Mouse (Mus musculus) forebrain, embryonic 14.5 days (tissue): ENCODE measurements at regions not wholly inside any gene's neighbourhood (a gene's known extent, or its start where the extent isn't known, plus 50 kb on each side); places are given as distances from the start of the nearest gene placed in this dataset.

ENCODE experiments used
- ATAC-seq: fragments of 200-750 bp; cut with Nextera tagmentation; 2 replicates; pipeline ENCODE4 v1.8.0; 2017; ENCODE audit warnings: mild to moderate bottlenecking, moderate library complexity
- DNase-seq: peaks from one replicate; pipeline ENCODE4 v3.0.0-alpha.2; 2015; ENCODE audit warnings: low spot score
- H3K27ac ChIP-seq: fragments of 300-500 bp; sonication (generic); 2 replicates; pipeline ENCODE4 v1.5.1; 2014; ENCODE audit warnings: low read depth, mild to moderate bottlenecking, control low read depth, low read length, moderate library complexity
- H3K27me3 ChIP-seq: fragments of 300-500 bp; sonication (generic); replicated peaks from 2 replicates; pipeline ENCODE4 v1.6.1; 2014; ENCODE audit warnings: low read length, control low read depth, mixed read lengths; ENCODE audit not compliant: control insufficient read depth, insufficient read depth
- H3K36me3 ChIP-seq: fragments of 300-500 bp; sonication (generic); 2 replicates; pipeline ENCODE4 v1.6.1; 2014; ENCODE audit warnings: low read length, control low read depth; ENCODE audit not compliant: control insufficient read depth, insufficient read depth
- H3K4me1 ChIP-seq: fragments of 300-500 bp; sonication (generic); 2 replicates; pipeline ENCODE4 v1.6.1; 2014; ENCODE audit warnings: antibody characterized with exemption, low read length, control low read depth; ENCODE audit not compliant: control insufficient read depth, insufficient read depth
- H3K4me2 ChIP-seq: fragments of 300-500 bp; sonication (generic); 2 replicates; pipeline ENCODE4 v1.6.1; 2014; ENCODE audit warnings: mild to moderate bottlenecking, control low read depth, low read length
- H3K4me3 ChIP-seq: fragments of 300-500 bp; sonication (generic); 2 replicates; pipeline ENCODE4 v1.5.1; 2014; ENCODE audit warnings: low read depth, low read length, control low read depth
- H3K9ac ChIP-seq: fragments of 300-500 bp; sonication (generic); 2 replicates; pipeline ENCODE4 v1.6.1; 2014; ENCODE audit warnings: mild to moderate bottlenecking, low read length, control low read depth, moderate library complexity
- H3K9me3 ChIP-seq: fragments of 300-500 bp; sonication (generic); replicated peaks from 2 replicates; pipeline ENCODE4 v1.6.1; 2016; ENCODE audit warnings: low read length, control low read depth, mixed read lengths; ENCODE audit not compliant: control insufficient read depth
- WGBS: fragments of 180-500 bp; shearing (Covaris S2); extraction: QIAGEN DNeasy Blood & Tissue Kit; methylation state at CpG from one replicate; pipeline ENCODE4 v1.1.7; 2014; 5-methylcytosine and 5-hydroxymethylcytosine counted together

DNA sequence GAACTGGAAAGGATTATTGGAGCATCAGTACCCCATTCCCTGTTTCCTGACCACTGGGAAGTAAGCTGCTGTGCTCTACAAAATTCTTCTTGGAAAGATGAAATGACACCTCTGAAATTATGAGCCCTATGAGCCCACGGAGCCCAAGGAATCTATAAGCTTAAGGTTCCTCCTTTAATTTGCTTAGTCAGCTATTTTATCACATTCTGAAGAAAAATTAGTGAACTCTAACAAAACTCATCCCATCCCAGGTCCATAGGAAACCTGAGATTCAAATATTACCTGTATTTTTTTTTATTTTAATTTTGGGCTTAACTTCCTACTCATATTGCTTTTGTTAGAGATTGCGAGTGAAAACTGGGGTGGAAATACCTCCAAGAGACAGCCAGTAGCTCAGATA lies 194.5 kb upstream of the B3gat1 start:
- no peaks in the 10 kb centered on the region for H3K27me3 ChIP-seq
- H3K4me2 ChIP-seq, result no peak overlapping the region
- no peak overlapping the region for H3K9ac ChIP-seq
- H3K9me3 ChIP-seq, result no peaks in the 10 kb centered on the region
- no peaks in the 10 kb centered on the region for H3K4me1 ChIP-seq
- no peak for DNase-seq
- ATAC-seq, result no peak
- no peak overlapping the region for H3K4me3 ChIP-seq
- no peaks in the 10 kb centered on the region for H3K36me3 ChIP-seq
- no peak overlapping the region for H3K27ac ChIP-seq
- WGBS, result 90% methylated on average over 2 of the region's 2 CpGs

DNA sequence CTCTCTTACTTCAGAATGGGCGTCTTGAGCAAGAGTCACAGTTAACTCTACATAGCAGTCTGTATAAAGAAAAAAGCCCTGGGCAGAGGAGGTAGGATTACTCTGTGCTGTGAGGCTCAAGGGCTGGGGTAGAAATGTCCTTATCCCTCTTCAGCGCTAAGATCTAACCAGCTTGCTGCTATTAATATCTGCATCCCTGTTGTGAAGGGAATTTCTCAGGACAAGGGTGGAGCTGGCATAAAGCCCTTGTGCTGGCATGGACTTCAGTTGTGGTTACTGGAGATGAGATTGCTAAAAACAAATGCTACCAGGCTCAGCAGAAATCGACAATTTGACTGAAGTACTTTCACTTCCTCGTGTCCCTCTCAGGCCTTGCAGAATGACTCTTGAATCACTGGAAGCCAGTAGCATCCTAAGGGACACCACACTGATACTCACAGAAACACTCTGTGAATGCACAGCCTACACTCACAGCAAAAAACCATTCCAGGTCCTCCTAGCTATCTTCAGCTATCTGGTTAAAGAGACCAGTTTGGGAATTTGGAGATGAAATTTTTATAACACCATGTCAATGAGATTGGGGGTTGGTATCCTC lies 185.1 kb upstream of the B3gat1 start:
- WGBS, result 69% methylated on average over 4 of the region's 4 CpGs
- H3K9me3 ChIP-seq, result no peaks in the 10 kb centered on the region
- no peaks in the 10 kb centered on the region for H3K27me3 ChIP-seq
- no peaks in the 10 kb centered on the region for H3K36me3 ChIP-seq
- no peaks in the 10 kb centered on the region for H3K4me1 ChIP-seq
- H3K4me2 ChIP-seq, result no peak overlapping the region
- DNase-seq, result no peak
- H3K9ac ChIP-seq, result no peak overlapping the region
- H3K27ac ChIP-seq, result no peak overlapping the region
- no peak overlapping the region for H3K4me3 ChIP-seq
- no peak for ATAC-seq

DNA sequence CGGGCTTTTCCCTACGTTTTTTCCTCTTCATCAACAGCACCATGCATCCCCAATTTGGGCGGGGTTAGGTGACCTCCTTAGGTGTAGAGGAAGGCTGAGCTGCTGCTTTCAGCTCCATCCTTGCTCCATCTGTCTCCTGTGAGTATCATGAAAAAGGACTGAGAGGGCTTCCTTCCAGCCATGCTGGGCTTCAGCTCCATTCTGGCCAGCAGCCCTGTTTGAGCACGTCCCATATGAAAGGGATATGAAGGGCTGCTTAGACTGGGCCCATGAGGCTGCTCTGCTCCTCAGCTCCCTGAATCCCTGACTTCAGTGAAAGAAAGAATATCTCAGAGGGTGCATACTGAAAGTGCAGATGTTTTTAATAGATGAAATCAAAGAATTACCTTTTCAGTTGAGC lies 184.4 kb upstream of the B3gat1 start:
- Histone ChIP-seq H3K4me3 (no peak overlapping the region), H3K4me1 (no peaks in the 10 kb centered on the region), H3K9ac (no peak overlapping the region), H3K27me3 (no peaks in the 10 kb centered on the region), H3K9me3 (no peaks in the 10 kb centered on the region), H3K4me2 (no peak overlapping the region), H3K36me3 (no peaks in the 10 kb centered on the region), H3K27ac (no peak overlapping the region)
- DNase-seq, result no peak
- 82% methylated on average over 4 of the region's 4 CpGs for WGBS
- ATAC-seq, result no peak

DNA sequence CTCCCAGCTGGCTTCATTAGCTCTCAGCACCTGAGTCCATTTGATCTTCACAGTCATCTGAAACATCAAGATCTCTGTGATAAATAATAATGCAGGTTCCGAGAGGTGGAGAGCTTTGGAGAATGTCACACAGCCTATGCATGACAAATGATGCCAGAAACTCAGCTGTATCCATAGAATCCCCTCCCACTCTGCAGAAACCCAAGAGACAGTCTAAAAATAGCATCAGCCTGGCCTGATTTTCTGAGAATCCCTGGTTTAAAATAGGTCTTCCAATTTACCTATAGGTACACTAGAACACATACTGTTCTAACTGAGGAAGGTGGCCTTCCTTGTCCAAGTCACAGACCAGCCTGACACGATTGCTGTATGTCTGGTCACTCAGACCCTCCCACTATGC lies 184.0 kb upstream of the B3gat1 start:
- Histone ChIP-seq H3K9me3 (no peaks in the 10 kb centered on the region), H3K27ac (no peak overlapping the region), H3K4me3 (no peak overlapping the region), H3K4me2 (no peak overlapping the region), H3K27me3 (no peaks in the 10 kb centered on the region), H3K4me1 (no peaks in the 10 kb centered on the region), H3K36me3 (no peaks in the 10 kb centered on the region), H3K9ac (no peak overlapping the region)
- ATAC-seq (no peak), DNase-seq (no peak)
- WGBS, result 86% methylated on average over 2 of the region's 2 CpGs

DNA sequence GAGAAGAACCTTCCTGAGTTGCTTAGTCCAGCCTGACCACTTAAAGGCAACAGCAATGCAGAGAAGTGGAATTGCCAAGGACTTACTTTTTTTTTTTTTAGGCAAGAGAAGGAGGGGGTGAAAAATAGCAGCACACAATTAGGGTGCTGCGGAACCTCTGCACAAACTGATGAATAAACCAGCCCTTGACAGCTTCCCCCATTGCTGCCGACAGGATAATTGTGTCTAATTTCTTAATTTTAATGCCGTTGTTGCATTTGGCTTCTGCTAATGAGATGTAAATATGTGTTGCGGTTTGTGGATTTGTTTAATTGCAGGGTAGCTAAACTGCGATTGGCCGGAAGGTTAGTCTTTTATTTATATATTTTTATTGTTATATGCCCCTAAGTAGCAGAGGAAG lies 157.5 kb upstream of the B3gat1 start:
- no peaks in the 10 kb centered on the region for H3K27me3 ChIP-seq
- no peak overlapping the region for H3K9ac ChIP-seq
- ATAC-seq, result no peak
- no peaks in the 10 kb centered on the region for H3K4me1 ChIP-seq
- H3K27ac ChIP-seq, result no peak overlapping the region
- H3K9me3 ChIP-seq, result no peaks in the 10 kb centered on the region
- 48% methylated on average over 6 of the region's 6 CpGs for WGBS
- H3K4me3 ChIP-seq, result no peak overlapping the region
- no peak overlapping the region for H3K4me2 ChIP-seq
- peak; percentile 51 for DNase-seq
- H3K36me3 ChIP-seq, result no peaks in the 10 kb centered on the region

DNA sequence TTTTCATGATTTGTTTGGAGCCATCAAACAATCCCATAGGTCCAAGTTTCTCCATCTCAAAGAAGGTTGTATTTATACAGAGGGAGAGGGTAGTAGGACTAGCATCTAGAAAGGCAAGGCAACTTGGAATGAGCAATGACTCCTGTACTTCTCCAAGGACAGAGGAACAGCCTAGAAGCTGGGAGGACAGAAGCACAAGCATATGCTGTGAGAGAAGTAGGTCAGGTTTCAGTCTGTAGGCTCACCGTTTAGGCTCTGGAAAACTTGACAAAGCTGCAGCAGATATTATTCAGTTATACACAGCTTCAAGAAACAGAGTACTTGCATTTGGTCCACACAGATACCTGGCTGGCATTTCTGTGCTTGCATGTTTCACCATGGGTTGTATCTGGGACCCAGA lies 131.5 kb upstream of the B3gat1 start:
- Histone ChIP-seq H3K27ac (no peak overlapping the region), H3K36me3 (no peaks in the 10 kb centered on the region), H3K9ac (no peak overlapping the region), H3K9me3 (no peaks in the 10 kb centered on the region), H3K4me2 (no peak overlapping the region), H3K4me1 (no peaks in the 10 kb centered on the region), H3K27me3 (no peaks in the 10 kb centered on the region), H3K4me3 (no peak overlapping the region)
- DNase-seq, result no peak
- ATAC-seq, result no peak
- WGBS, result 69% methylated on average over 1 of the region's 1 CpGs

DNA sequence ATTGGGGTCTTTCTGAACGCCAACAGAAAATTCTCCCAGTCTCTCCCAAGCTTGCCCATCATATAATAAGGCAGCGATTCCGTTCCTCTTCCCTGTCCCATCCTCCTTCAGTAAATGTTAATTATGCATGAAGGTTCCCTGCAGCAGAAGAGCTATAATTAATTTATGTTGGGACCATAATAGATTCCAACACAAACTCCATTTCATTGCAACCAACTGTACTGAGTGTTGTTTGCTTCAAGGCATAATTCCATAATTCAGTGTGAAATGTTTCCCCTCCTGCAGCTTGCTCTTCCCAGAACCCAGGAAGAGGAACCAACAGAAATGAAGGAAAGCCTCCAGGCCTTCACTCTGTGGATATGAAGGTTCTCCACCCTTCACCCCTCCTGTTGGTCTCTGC lies 129.0 kb upstream of the B3gat1 start:
- H3K27ac ChIP-seq, result no peak overlapping the region
- no peak for DNase-seq
- ATAC-seq, result no peak
- H3K27me3 ChIP-seq, result no peaks in the 10 kb centered on the region
- no peaks in the 10 kb centered on the region for H3K36me3 ChIP-seq
- no peaks in the 10 kb centered on the region for H3K9me3 ChIP-seq
- H3K9ac ChIP-seq, result no peak overlapping the region
- 83% methylated on average over 3 of the region's 3 CpGs for WGBS
- H3K4me1 ChIP-seq, result no peaks in the 10 kb centered on the region
- no peak overlapping the region for H3K4me3 ChIP-seq
- no peak overlapping the region for H3K4me2 ChIP-seq

DNA sequence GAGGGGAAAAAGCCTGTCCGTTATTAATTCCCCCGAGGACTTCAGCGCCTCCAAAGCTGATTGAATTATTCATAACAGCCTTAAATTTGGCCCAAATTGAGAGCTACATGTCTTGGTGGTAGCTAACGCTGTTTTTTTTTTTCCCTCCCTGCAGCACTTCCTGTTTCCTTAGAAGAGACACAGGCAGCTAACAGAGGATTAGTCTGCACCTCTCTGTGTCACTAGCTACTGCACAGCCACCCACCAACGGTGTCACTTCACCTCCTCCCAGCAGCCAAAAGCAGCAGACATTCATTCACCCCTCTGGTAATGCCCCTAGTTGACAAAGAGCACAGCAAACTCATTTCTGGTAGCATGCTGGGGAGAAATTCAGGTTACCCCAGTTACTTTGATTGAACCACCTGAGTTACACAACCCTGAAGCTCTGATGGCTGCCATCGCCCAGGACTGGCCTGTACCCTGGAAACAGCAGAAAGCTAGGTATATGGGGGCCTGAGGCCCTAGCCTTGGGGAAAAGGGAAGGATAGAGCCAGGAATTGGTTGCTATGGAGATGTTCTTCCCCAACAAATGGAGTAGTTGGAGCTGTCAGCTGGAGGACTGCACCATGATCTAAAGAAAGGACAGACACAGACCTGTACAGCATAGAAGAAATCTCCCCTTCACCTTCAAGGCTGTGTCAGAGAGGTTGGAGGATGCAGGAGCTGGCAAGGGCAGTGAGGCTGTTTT lies 121.7 kb upstream of the B3gat1 start:
- no peak for ATAC-seq
- Histone ChIP-seq H3K9me3 (no peaks in the 10 kb centered on the region), H3K27me3 (no peaks in the 10 kb centered on the region), H3K4me1 (no peaks in the 10 kb centered on the region), H3K4me2 (no peak overlapping the region), H3K27ac (no peak overlapping the region), H3K4me3 (no peak overlapping the region), H3K36me3 (no peaks in the 10 kb centered on the region), H3K9ac (no peak overlapping the region)
- 64% methylated on average over 6 of the region's 6 CpGs for WGBS
- no peak for DNase-seq

DNA sequence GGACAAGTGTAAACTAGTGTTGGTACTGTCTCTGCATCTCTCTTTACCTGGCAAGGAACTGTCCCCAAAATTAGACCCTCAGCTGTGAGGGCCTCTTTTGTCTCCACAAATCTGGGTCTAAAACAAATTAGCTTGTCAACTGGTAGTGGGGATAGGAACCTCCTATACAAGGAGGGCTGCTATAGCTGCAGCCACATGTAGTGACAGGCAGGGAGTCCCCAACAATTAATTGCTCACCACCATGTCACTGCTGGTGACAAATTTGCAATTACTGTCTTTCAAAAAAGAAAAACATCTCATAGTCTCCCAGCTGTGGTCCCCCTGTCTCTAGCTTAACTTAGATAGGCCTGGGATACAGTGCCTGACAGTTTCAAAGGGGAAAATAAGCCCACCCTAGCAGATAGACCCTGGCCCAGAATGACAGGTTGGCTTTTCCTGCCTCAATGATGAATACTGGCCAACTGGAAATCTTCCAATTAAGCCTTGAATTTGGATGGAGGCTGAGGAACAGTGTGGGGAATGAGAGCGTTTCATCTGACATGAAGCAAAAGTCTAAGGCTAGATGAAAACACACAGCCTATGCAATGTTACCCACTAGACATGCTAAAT lies 110.6 kb upstream of the B3gat1 start:
- Histone ChIP-seq H3K4me3 (no peak overlapping the region), H3K27ac (no peak overlapping the region), H3K9ac (no peak overlapping the region), H3K4me1 (no peaks in the 10 kb centered on the region), H3K9me3 (no peaks in the 10 kb centered on the region), H3K27me3 (no peaks in the 10 kb centered on the region), H3K36me3 (no peaks in the 10 kb centered on the region), H3K4me2 (no peak overlapping the region)
- 40% methylated on average over 1 of the region's 1 CpGs for WGBS
- peak; percentile 82 for ATAC-seq
- DNase-seq, result peak; percentile 72
